Mouse (Mus musculus): Measurements from ENCODE around the gene Ffar1. TPM values are rescaled to one million over a fixed set of nuclear protein-coding genes. Genes with fewer than 3 reads are reported as not detected.

The Ffar1 gene
- polyA plus RNA-seq, 1 experiment = 0.62 TPM

DNA sequence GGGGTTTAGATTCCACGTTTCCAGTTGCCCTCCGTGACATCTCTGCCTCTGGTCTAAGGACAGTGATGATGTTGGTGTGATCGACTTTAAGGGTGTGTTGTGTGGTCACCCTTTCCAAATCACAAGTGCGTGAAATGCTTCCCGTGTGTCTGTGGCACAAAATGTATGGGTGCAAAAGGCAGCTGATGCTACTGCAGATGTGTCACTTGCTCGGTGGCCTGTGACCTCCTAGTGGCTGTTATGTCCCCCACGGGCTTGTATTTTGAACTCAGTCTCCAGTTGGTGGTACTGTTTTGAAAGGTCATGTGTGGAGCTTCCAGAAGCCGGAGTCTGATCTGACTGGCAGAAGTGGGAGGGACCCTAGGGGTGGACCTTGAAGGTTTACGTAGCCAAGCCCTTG, 30.4 kb upstream of the Ffar1 start:
- H3K36me3 ChIP-seq (ENCODE audit: control insufficient read depth, insufficient read depth, low read length) = no peaks in the 10 kb centered on the region
- peaks cover 4% of the 10 kb centered on the region; the same call in 1 of the 2 replicates for H3K4me1 ChIP-seq (ENCODE audit: control insufficient read depth, insufficient read depth, low read length)
- no peaks in the 10 kb centered on the region for H3K27me3 ChIP-seq (ENCODE audit: control insufficient read depth, insufficient read depth, low read length)
- TF ChIP-seq CTCF (IDR thresholded peaks at IDR 0.05; ENCODE audit: control insufficient read depth, insufficient read depth, insufficient replicate concordance, low read depth, low read length) = no peak
- TF ChIP-seq POLR2A (IDR thresholded peaks at IDR 0.05; ENCODE audit: control insufficient read depth, low read depth, low read length) = no peak
- no peak overlapping the region for H3K27ac ChIP-seq (ENCODE audit: control insufficient read depth, insufficient read depth, low read depth, low read length)
- peak overlapping the region; percentile 64 for H3K4me3 ChIP-seq (ENCODE audit: control insufficient read depth, low read depth, low read length)

DNA sequence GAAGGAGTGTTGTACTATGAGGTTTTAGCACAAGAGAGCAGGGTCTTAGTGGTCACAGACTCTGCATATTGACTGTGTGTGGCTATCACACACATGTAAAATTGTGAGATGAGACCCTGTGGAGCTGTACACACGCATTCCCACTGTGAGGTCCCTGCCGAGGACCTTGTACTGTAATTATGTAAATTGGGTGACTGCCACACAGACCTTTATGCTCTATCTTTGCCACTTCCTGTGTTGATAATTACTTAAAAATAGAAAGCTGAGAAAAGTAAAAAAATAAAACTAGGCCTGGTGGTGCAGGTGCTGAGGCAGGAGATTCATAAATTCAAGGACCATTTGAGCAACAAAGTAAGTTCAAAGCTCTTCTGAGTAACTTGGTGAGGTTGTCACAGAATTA, 29.3 kb upstream of the Ffar1 start:
- Histone ChIP-seq H3K27me3 (ENCODE audit: control insufficient read depth, insufficient read depth, low read length) (no peaks in the 10 kb centered on the region), H3K27ac (ENCODE audit: control insufficient read depth, insufficient read depth, low read depth, low read length) (no peak overlapping the region), H3K4me3 (ENCODE audit: control insufficient read depth, low read depth, low read length) (no peak overlapping the region), H3K4me1 (ENCODE audit: control insufficient read depth, insufficient read depth, low read length) (peaks cover 4% of the 10 kb centered on the region; the same call in 1 of the 2 replicates), H3K36me3 (ENCODE audit: control insufficient read depth, insufficient read depth, low read length) (no peaks in the 10 kb centered on the region)
- TF ChIP-seq CTCF (IDR thresholded peaks at IDR 0.05; ENCODE audit: control insufficient read depth, insufficient read depth, insufficient replicate concordance, low read depth, low read length) = no peak
- no peak for TF ChIP-seq POLR2A (IDR thresholded peaks at IDR 0.05; ENCODE audit: control insufficient read depth, low read depth, low read length)

DNA sequence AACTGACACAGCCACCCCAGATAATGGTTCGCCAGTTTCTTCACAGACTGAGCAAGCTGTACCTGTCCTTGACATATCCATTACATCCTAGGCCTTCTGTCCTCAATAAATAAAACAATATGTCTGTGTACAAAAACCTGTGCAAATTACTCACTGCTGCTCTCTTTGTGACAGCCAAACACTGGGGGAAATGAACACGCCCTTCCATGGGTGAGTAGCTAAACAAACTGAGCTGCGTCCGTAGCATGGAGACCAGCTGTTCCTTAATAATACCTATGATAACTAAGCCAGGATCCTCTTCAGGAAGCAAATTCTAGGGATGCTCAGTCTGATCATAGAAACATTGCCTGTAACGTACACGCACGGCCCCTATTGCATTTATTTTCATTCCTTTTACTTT, 27.4 kb upstream of the Ffar1 start:
- no peak overlapping the region for H3K4me3 ChIP-seq (ENCODE audit: control insufficient read depth, low read depth, low read length)
- no peaks in the 10 kb centered on the region for H3K36me3 ChIP-seq (ENCODE audit: control insufficient read depth, insufficient read depth, low read length)
- H3K4me1 ChIP-seq (ENCODE audit: control insufficient read depth, insufficient read depth, low read length) = peaks cover 4% of the 10 kb centered on the region; the same call in 1 of the 2 replicates
- no peak for TF ChIP-seq POLR2A (IDR thresholded peaks at IDR 0.05; ENCODE audit: control insufficient read depth, low read depth, low read length)
- TF ChIP-seq CTCF (IDR thresholded peaks at IDR 0.05; ENCODE audit: control insufficient read depth, insufficient read depth, insufficient replicate concordance, low read depth, low read length) = no peak
- no peak overlapping the region for H3K27ac ChIP-seq (ENCODE audit: control insufficient read depth, insufficient read depth, low read depth, low read length)
- no peaks in the 10 kb centered on the region for H3K27me3 ChIP-seq (ENCODE audit: control insufficient read depth, insufficient read depth, low read length)

DNA sequence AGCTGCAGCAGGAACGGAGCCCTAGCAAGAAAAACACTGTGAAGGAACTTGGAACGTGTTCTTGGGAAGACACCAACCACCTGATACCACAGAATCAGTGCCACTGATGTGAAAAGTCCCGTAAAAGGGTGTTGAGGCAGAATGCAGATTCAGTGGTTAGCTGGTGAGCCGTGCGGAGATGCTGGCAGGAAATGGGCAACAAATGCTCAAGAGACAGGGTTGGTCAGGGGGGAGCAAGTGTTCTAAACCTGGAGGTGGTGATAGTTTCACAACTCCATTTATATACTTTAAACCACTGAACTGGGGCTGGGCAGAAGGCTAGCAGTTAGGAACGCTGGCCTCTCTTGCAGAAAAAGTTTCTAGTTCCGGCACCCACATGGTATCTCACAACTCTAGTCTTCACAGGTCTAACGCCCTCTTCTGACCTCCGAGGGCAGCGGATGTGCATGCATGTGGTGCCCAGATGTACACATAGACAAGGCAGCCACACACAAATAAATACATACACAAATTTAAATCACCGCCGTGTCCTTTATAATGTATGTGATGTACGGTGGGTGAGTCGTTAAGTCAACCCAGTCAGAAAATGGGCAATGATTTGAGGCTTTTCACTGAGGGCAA, 26.3 kb upstream of the Ffar1 start:
- H3K4me3 ChIP-seq (ENCODE audit: control insufficient read depth, low read depth, low read length) = no peak overlapping the region
- H3K27ac ChIP-seq (ENCODE audit: control insufficient read depth, insufficient read depth, low read depth, low read length) = no peak overlapping the region
- TF ChIP-seq POLR2A (IDR thresholded peaks at IDR 0.05; ENCODE audit: control insufficient read depth, low read depth, low read length) = no peak
- TF ChIP-seq CTCF (IDR thresholded peaks at IDR 0.05; ENCODE audit: control insufficient read depth, insufficient read depth, insufficient replicate concordance, low read depth, low read length) = no peak
- peaks cover 4% of the 10 kb centered on the region; the same call in 1 of the 2 replicates for H3K4me1 ChIP-seq (ENCODE audit: control insufficient read depth, insufficient read depth, low read length)
- H3K36me3 ChIP-seq (ENCODE audit: control insufficient read depth, insufficient read depth, low read length) = no peaks in the 10 kb centered on the region
- no peaks in the 10 kb centered on the region for H3K27me3 ChIP-seq (ENCODE audit: control insufficient read depth, insufficient read depth, low read length)

DNA sequence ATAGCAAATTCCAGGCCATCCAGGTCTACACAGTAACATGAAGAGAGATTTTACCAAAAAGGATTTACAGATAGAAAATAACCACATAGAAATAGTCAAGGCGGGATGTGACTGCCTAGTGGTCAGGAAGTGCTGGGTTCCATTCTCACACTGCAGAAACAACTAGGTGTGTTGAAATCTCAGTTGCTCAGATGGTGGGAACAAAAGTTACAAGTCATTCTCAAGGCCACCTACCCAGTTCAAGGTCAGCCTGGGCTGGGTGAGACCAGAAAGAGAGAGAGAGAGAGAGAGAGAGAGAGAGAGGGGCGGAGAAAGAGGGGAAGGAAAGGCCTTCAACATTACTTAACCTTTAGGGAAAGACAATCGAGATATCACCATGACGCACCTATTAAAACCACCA, 25.5 kb upstream of the Ffar1 start:
- no peak overlapping the region for H3K27ac ChIP-seq (ENCODE audit: control insufficient read depth, insufficient read depth, low read depth, low read length)
- H3K27me3 ChIP-seq (ENCODE audit: control insufficient read depth, insufficient read depth, low read length) = no peaks in the 10 kb centered on the region
- TF ChIP-seq POLR2A (IDR thresholded peaks at IDR 0.05; ENCODE audit: control insufficient read depth, low read depth, low read length) = no peak
- TF ChIP-seq CTCF (IDR thresholded peaks at IDR 0.05; ENCODE audit: control insufficient read depth, insufficient read depth, insufficient replicate concordance, low read depth, low read length) = no peak
- peaks cover 2% of the 10 kb centered on the region; the same call in 1 of the 2 replicates for H3K4me1 ChIP-seq (ENCODE audit: control insufficient read depth, insufficient read depth, low read length)
- no peaks in the 10 kb centered on the region for H3K36me3 ChIP-seq (ENCODE audit: control insufficient read depth, insufficient read depth, low read length)
- H3K4me3 ChIP-seq (ENCODE audit: control insufficient read depth, low read depth, low read length) = no peak overlapping the region

DNA sequence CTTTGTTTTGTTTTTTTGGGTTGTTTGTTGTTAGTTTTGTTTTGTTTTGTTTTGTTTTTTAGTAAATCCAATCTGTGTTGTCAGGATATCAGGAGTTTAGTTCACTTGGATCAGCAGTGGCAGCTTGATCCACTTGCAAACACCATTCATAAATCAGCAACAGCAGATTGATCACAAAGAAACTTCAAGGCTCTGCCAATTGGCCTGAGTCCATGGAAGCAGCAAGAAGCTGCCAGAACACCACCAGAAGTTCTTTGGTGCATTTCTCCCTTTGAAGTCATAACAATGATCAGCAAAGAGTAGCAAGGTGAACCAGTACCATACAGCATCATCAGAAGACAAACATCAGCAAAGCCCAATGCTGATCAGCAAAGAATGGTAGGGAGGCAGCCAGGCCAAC, 22.7 kb upstream of the Ffar1 start:
- Histone ChIP-seq H3K36me3 (ENCODE audit: control insufficient read depth, insufficient read depth, low read length) (no peaks in the 10 kb centered on the region), H3K4me3 (ENCODE audit: control insufficient read depth, low read depth, low read length) (no peak overlapping the region), H3K27ac (ENCODE audit: control insufficient read depth, insufficient read depth, low read depth, low read length) (no peak overlapping the region), H3K4me1 (ENCODE audit: control insufficient read depth, insufficient read depth, low read length) (no peaks in the 10 kb centered on the region), H3K27me3 (ENCODE audit: control insufficient read depth, insufficient read depth, low read length) (no peaks in the 10 kb centered on the region)
- TF ChIP-seq POLR2A (IDR thresholded peaks at IDR 0.05; ENCODE audit: control insufficient read depth, low read depth, low read length) = no peak
- TF ChIP-seq CTCF (IDR thresholded peaks at IDR 0.05; ENCODE audit: control insufficient read depth, insufficient read depth, insufficient replicate concordance, low read depth, low read length) = no peak

DNA sequence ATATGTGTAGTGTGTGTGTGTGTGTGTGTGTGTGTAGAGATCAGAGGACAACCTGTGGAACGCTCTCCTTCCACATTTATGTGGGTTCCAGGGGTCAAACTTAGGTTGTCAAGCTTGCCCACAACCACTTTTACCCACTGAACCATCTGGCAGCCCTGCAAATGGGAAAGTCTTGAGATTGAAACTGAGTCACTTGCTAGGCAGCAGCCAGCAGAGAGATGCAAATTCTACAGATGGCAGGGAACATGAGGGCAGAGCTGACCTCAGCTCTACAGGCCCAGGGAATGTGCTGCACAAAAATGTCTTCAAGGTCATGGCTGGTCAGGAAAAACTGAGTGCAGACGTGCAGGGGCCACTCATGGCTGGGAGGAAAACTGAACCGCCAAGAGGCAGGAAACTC, 20.0 kb upstream of the Ffar1 start:
- H3K27ac ChIP-seq (ENCODE audit: control insufficient read depth, insufficient read depth, low read depth, low read length) = no peak overlapping the region
- TF ChIP-seq POLR2A (IDR thresholded peaks at IDR 0.05; ENCODE audit: control insufficient read depth, low read depth, low read length) (no peak), CTCF (IDR thresholded peaks at IDR 0.05; ENCODE audit: control insufficient read depth, insufficient read depth, insufficient replicate concordance, low read depth, low read length) (no peak)
- H3K27me3 ChIP-seq (ENCODE audit: control insufficient read depth, insufficient read depth, low read length) = no peaks in the 10 kb centered on the region

More for the DNA sequence above, 20.0 kb upstream of the Ffar1 start:
- H3K4me1 ChIP-seq (ENCODE audit: control insufficient read depth, insufficient read depth, low read length) = no peaks in the 10 kb centered on the region
- no peaks in the 10 kb centered on the region for H3K36me3 ChIP-seq (ENCODE audit: control insufficient read depth, insufficient read depth, low read length)
- no peak overlapping the region for H3K4me3 ChIP-seq (ENCODE audit: control insufficient read depth, low read depth, low read length)

Measured in testis, adult 2 months (tissue).